Mouse (Mus musculus): ENCODE results near the gene Cct8.
"Not testable (repeated sequence)": the region's sequence is repeated elsewhere in the genome, so short reads cannot be mapped to it uniquely, and the experiment has no call there.

Cct8 gene

GRCm38 (mm10) chr16:87495716-87496447 lies at the start of gene Cct8:
Gene Cct8 (minus strand): TSS chr16:87495873.
- DNase-seq (ENCODE audit: low spot score): peak; percentile 99

- no peak for DNase-seq (ENCODE audit: low spot score)
These were observed 33.1 kb upstream of the Cct8 start for GRCm38 (mm10) chr16:87528755-87529154.

- DNase-seq (ENCODE audit: low spot score): no peak
These were observed 32.0 kb upstream of the Cct8 start for GRCm38 (mm10) chr16:87527553-87528249.

GRCm38 (mm10) chr16:87524228-87524627 lies 28.6 kb upstream of the Cct8 start:
- no peak for DNase-seq (ENCODE audit: low spot score)

GRCm38 (mm10) chr16:87512331-87512730 lies 16.7 kb upstream of the Cct8 start:
- no peak for DNase-seq (ENCODE audit: low spot score)

GRCm38 (mm10) chr16:87511706-87512105 lies 16.0 kb upstream of the Cct8 start:
- DNase-seq (ENCODE audit: low spot score): no peak

- peak; percentile 32 for DNase-seq (ENCODE audit: low spot score)
These were observed 5.8 kb upstream of the Cct8 start for GRCm38 (mm10) chr16:87501304-87502078.

GRCm38 (mm10) chr16:87499556-87499955 lies 3.9 kb upstream of the Cct8 start:
- peak; percentile 17 for DNase-seq (ENCODE audit: low spot score)

- DNase-seq (ENCODE audit: low spot score): no peak
These were observed 1.5 kb upstream of the Cct8 start for GRCm38 (mm10) chr16:87497171-87497570.

- DNase-seq (ENCODE audit: low spot score): peak; percentile 7
These were observed 1.1 kb upstream of the Cct8 start for GRCm38 (mm10) chr16:87496728-87497127.

GRCm38 (mm10) chr16:87494955-87495655 lies 568 bp downstream of the Cct8 start:
- DNase-seq (ENCODE audit: low spot score): peak; percentile 28

- not testable (repeated sequence) for DNase-seq (ENCODE audit: low spot score)
These were observed 3.4 kb downstream of the Cct8 start for GRCm38 (mm10) chr16:87492191-87492792.

- no peak for DNase-seq (ENCODE audit: low spot score)
These were observed 7.1 kb downstream of the Cct8 start for GRCm38 (mm10) chr16:87488605-87489004.

GRCm38 (mm10) chr16:87486739-87487138 lies 8.9 kb downstream of the Cct8 start:
- no peak for DNase-seq (ENCODE audit: low spot score)

- peak; percentile 8 for DNase-seq (ENCODE audit: low spot score)
These were observed 11.3 kb downstream of the Cct8 start for GRCm38 (mm10) chr16:87484367-87484766.

- no peak for DNase-seq (ENCODE audit: low spot score)
These were observed 25.1 kb downstream of the Cct8 start for GRCm38 (mm10) chr16:87470579-87470978.

GRCm38 (mm10) chr16:87458752-87459151 lies 36.9 kb downstream of the Cct8 start:
- no peak for DNase-seq (ENCODE audit: low spot score)

GRCm38 (mm10) chr16:87455180-87455611 lies 40.5 kb downstream of the Cct8 start:
- peak; percentile 24 for DNase-seq (ENCODE audit: low spot score)

GRCm38 (mm10) chr16:87454419-87455179 lies 41.1 kb downstream of the Cct8 start, which contains the start of gene Usp16:
Gene Usp16 (plus strand): TSS chr16:87454703.
- DNase-seq (ENCODE audit: low spot score): peak; percentile 93

GRCm38 (mm10) chr16:87453226-87453625 lies 42.4 kb downstream of the Cct8 start:
- no peak for DNase-seq (ENCODE audit: low spot score)

GRCm38 (mm10) chr16:87445528-87445927 lies 50.1 kb downstream of the Cct8 start:
- no peak for DNase-seq (ENCODE audit: low spot score)
